Mouse (Mus musculus): ENCODE results near the gene Cks2.

GRCm38 (mm10) chr13:51676641-51677040, 31.6 kb downstream of the Cks2 start:
- no peak for TF ChIP-seq CTCF (IDR thresholded peaks at IDR 0.05; ENCODE audit: control insufficient read depth, insufficient read depth, low read length)
- TF ChIP-seq POLR2A (IDR thresholded peaks at IDR 0.05; ENCODE audit: borderline replicate concordance, control insufficient read depth, low read depth, low read length) = no peak

Data from bone marrow, adult 2 months (tissue).